ENCODE assay signal across 27 mouse cellular contexts in genomic region chr2:68270836-68271235, GRCm38 (mm10).
"Had no signal": no experiment of that assay in that cellular context is flagged by ENCODE, and none has a peak within 500 bp of the region (broad histone marks: within the 10 kb centered on the region; RNA-seq: fewer than 3 reads in every experiment).

No protein-coding gene starts in this region.

- H3K4me2 ChIP-seq: embryonic facial prominence, embryonic 12.5 days; embryonic facial prominence, embryonic 13.5 days; embryonic facial prominence, embryonic 15.5 days; forebrain, embryonic 12.5 days; forebrain, embryonic 13.5 days; heart, embryonic 11.5 days had no signal

- H3K4me3 ChIP-seq: embryonic facial prominence, embryonic 10.5 days; embryonic facial prominence, embryonic 12.5 days; embryonic facial prominence, embryonic 13.5 days; embryonic facial prominence, embryonic 15.5 days; erythroblast, embryonic 14.5 days; forebrain, embryonic 12.5 days; forebrain, embryonic 13.5 days; gastrocnemius, adult 2 months; heart, adult 2 months; heart, embryonic 10.5 days had no signal

- H3K27me3 ChIP-seq: embryonic facial prominence, embryonic 12.5 days; embryonic facial prominence, embryonic 13.5 days; embryonic facial prominence, embryonic 15.5 days; forebrain, embryonic 12.5 days; forebrain, embryonic 13.5 days had no signal

- H3K4me1 ChIP-seq: embryonic facial prominence, embryonic 10.5 days; embryonic facial prominence, embryonic 12.5 days; embryonic facial prominence, embryonic 13.5 days; embryonic facial prominence, embryonic 15.5 days; forebrain, embryonic 12.5 days; heart, embryonic 10.5 days had no signal

- ATAC-seq: forebrain, embryonic 13.5 days; forebrain, embryonic 14.5 days; forebrain, embryonic 16.5 days; forebrain, postnatal 0 days had no signal

- DNase-seq: cerebellum, adult 2 months; cerebellum, adult 8-10 months; cerebellum, adult 9-10 months; cerebellum, adult 9-11 months; cerebellum, postnatal 14 days; cerebellum, postnatal 25 days; cerebellum, postnatal 36 days; embryo, embryonic 11 days; forebrain, postnatal 0 days; gastrocnemius, adult 2 months; gastrocnemius, postnatal 10 days; gastrocnemius, postnatal 14 days; gastrocnemius, postnatal 25 days; gastrocnemius, postnatal 36 days; heart, adult 18-20 months; heart, adult 2 months had no signal

- H3K36me3 ChIP-seq: embryonic facial prominence, embryonic 15.5 days had no signal

- H3K9me3 ChIP-seq: embryonic facial prominence, embryonic 10.5 days; embryonic facial prominence, embryonic 12.5 days; embryonic facial prominence, embryonic 13.5 days; embryonic facial prominence, embryonic 15.5 days; forebrain, embryonic 12.5 days; forebrain, embryonic 13.5 days; heart, embryonic 10.5 days had no signal

- H3K27ac ChIP-seq: embryonic facial prominence, embryonic 10.5 days; embryonic facial prominence, embryonic 12.5 days; embryonic facial prominence, embryonic 13.5 days; embryonic facial prominence, embryonic 15.5 days; forebrain, embryonic 12.5 days; forebrain, embryonic 13.5 days; gastrocnemius, adult 2 months; heart, adult 2 months; heart, embryonic 10.5 days had no signal

- H3K9ac ChIP-seq: embryonic facial prominence, embryonic 12.5 days; embryonic facial prominence, embryonic 13.5 days; embryonic facial prominence, embryonic 15.5 days; forebrain, embryonic 12.5 days; forebrain, embryonic 13.5 days; forebrain, postnatal 0 days had no signal
